In genomic region chr6:6879371-6880325, GRCm38 (mm10) we compare ENCODE assay signal across 13 mouse cellular contexts. TPM values are rescaled to one million over a fixed set of nuclear protein-coding genes. Genes with fewer than 3 reads are reported as not detected.
DNase-seq lines count a peak whose midpoint lies in the region; ATAC-seq and TF ChIP-seq lines count a peak whose summit lies in the region.
"Had no signal": no experiment of that assay in that cellular context is flagged by ENCODE, and none has a peak within 500 bp of the region (broad histone marks: within the 10 kb centered on the region; RNA-seq: fewer than 3 reads in every experiment).

No protein-coding gene starts in this region.

- H3K4me3 ChIP-seq in heart, embryonic 12.5 days: 0 out of 2 replicates have a peak overlapping the region, but pooled peaks have one; percentile 8
- H3K4me3 ChIP-seq in neural tube, embryonic 15.5 days (replicated peaks): no peak overlapping the region; the same call in 1 of the 2 replicates
- peak overlapping the region; percentile 61 for H3K4me3 ChIP-seq in limb, embryonic 10.5 days
- H3K4me3 ChIP-seq in stomach, postnatal 0 days (ENCODE audit: low read depth, low read length): peak overlapping the region; percentile 15; the same call in 1 of the 2 replicates

- H3K4me2 ChIP-seq in heart, embryonic 12.5 days: peak overlapping the region; percentile 30; the same call in 1 of the 2 replicates
- H3K4me2 ChIP-seq in neural tube, embryonic 15.5 days: no peak overlapping the region
- H3K4me2 ChIP-seq in stomach, postnatal 0 days (replicated peaks; ENCODE audit: low read depth): no peak overlapping the region

- H3K27me3 ChIP-seq in heart, embryonic 12.5 days (replicated peaks): peaks cover 82% of the 10 kb centered on the region
- H3K27me3 ChIP-seq in neural tube, embryonic 15.5 days (replicated peaks): peaks cover 91% of the 10 kb centered on the region
- peaks cover 99% of the 10 kb centered on the region for H3K27me3 ChIP-seq in limb, embryonic 10.5 days (ENCODE audit: low read depth, poor library complexity, severe bottlenecking)
- peaks cover 22% of the 10 kb centered on the region; the same call in 1 of the 2 replicates for H3K27me3 ChIP-seq in stomach, postnatal 0 days (ENCODE audit: control insufficient read depth, insufficient read depth, low read length)

- no peak overlapping the region for H3K27ac ChIP-seq in heart, embryonic 12.5 days (ENCODE audit: poor library complexity, severe bottlenecking)
- H3K27ac ChIP-seq in neural tube, embryonic 15.5 days (replicated peaks): no peak overlapping the region
- peak overlapping the region; percentile 27; the same call in 1 of the 2 replicates for H3K27ac ChIP-seq in limb, embryonic 10.5 days
- no peak overlapping the region for H3K27ac ChIP-seq in stomach, postnatal 0 days (replicated peaks)
- H3K27ac ChIP-seq: macrophage had no signal

- H3K9ac ChIP-seq in heart, embryonic 12.5 days: no peak overlapping the region
- no peak overlapping the region for H3K9ac ChIP-seq in neural tube, embryonic 15.5 days (replicated peaks)
- H3K9ac ChIP-seq in stomach, postnatal 0 days (ENCODE audit: low read length): no peak overlapping the region

- H3K36me3 ChIP-seq in heart, embryonic 12.5 days: no peaks in the 10 kb centered on the region
- no peaks in the 10 kb centered on the region for H3K36me3 ChIP-seq in neural tube, embryonic 15.5 days
- H3K36me3 ChIP-seq in limb, embryonic 10.5 days: no peaks in the 10 kb centered on the region
- H3K36me3 ChIP-seq in stomach, postnatal 0 days (ENCODE audit: control insufficient read depth, insufficient read depth, low read length): no peaks in the 10 kb centered on the region

- TF ChIP-seq CTCF in stomach, postnatal 0 days (IDR thresholded peaks at IDR 0.05; ENCODE audit: low read depth): no peak

- no peak for TF ChIP-seq EP300 in stomach, postnatal 0 days (optimal IDR thresholded peaks at IDR 0.05)

- peaks cover 37% of the 10 kb centered on the region for H3K4me1 ChIP-seq in heart, embryonic 12.5 days (replicated peaks)
- H3K4me1 ChIP-seq in neural tube, embryonic 15.5 days: peaks cover 17% of the 10 kb centered on the region
- H3K4me1 ChIP-seq in limb, embryonic 10.5 days: peaks cover 46% of the 10 kb centered on the region
- 0 out of 2 replicates have a peak, but pooled peaks cover 3% of the 10 kb centered on the region for H3K4me1 ChIP-seq in stomach, postnatal 0 days (replicated peaks; ENCODE audit: control insufficient read depth, insufficient read depth)

- 2% methylated on average over 44 of the region's 44 CpGs for WGBS in heart, embryonic 12.5 days
- 3% methylated on average over 44 of the region's 44 CpGs for WGBS in neural tube, embryonic 15.5 days
- WGBS in limb, embryonic 10.5 days: under 1% methylated on average over 44 of the region's 44 CpGs
- WGBS in stomach, postnatal 0 days: 3% methylated on average over 44 of the region's 44 CpGs

- no peak for DNase-seq in heart, adult 8-10 months (ENCODE audit: low spot score)
- DNase-seq in neural tube, embryonic 10.5 days (ENCODE audit: extremely low spot score, low spot score): peak; percentile 70
- peak; percentile 70 for DNase-seq in limb, embryonic 10.5 days (ENCODE audit: low spot score)
- DNase-seq in stomach, postnatal 0 days (ENCODE audit: low spot score): no peak
- no peak for DNase-seq in right cerebral cortex, postnatal 14 days
- DNase-seq in thymus, postnatal 14 days: no peak
- DNase-seq: B cell, adult 2 months; cerebellum, adult 2 months had no signal

- ATAC-seq in heart, embryonic 12.5 days (ENCODE audit: insufficient number of reproducible peaks, low FRiP score): no peak
- no peak for ATAC-seq in neural tube, embryonic 15.5 days (ENCODE audit: low FRiP score)
- no peak for ATAC-seq in stomach, postnatal 0 days (ENCODE audit: low FRiP score, low TSS enrichment)
- ATAC-seq: activated CD4-positive, CD25-positive, alpha-beta regulatory T cell, adult 4 months had no signal

- no peaks in the 10 kb centered on the region for H3K9me3 ChIP-seq in heart, embryonic 12.5 days (replicated peaks)
- H3K9me3 ChIP-seq in neural tube, embryonic 15.5 days (replicated peaks): no peaks in the 10 kb centered on the region
- no peaks in the 10 kb centered on the region for H3K9me3 ChIP-seq in limb, embryonic 10.5 days (replicated peaks)
- H3K9me3 ChIP-seq in stomach, postnatal 0 days (ENCODE audit: control insufficient read depth, low read length): no peaks in the 10 kb centered on the region

RNA-seq across cellular contexts. Expression of gene Dlx5, which starts 2.2 kb away (rescaled TPM):
- 0.98 and 1.5 TPM in 2 replicates for polyA plus RNA-seq in heart, embryonic 12.5 days (2016; fragmentation: Nextera tagmentation; extraction: Ambion mirVana)
- total RNA-seq in heart, adult 8-10 months (2022): under 1 TPM; 0.22 to 0.84 (median 0.31) TPM
- polyA plus RNA-seq in neural tube, embryonic 15.5 days (2015; fragmentation: Nextera tagmentation; extraction: Ambion mirVana): 0.41 and 0.83 TPM in 2 replicates
- polyA plus RNA-seq in limb, embryonic 10.5 days (2016; fragmentation: Nextera tagmentation; extraction: Ambion mirVana): 9.3 and 10.8 TPM in 2 replicates
- 6.2 and 7.1 TPM in 2 replicates for polyA plus RNA-seq in stomach, postnatal 0 days (2015; fragmentation: Nextera tagmentation; extraction: Ambion mirVana)
- total RNA-seq: gastrocnemius, adult 8-10 months had no signal
- polyA plus RNA-seq: activated CD4-positive, CD25-positive, alpha-beta regulatory T cell, adult 4 months; cerebellum, adult 2 months; macrophage had no signal

RNA-seq across cellular contexts. Expression of gene Dlx6, which starts 16.5 kb away (rescaled TPM):
- polyA plus RNA-seq in heart, embryonic 12.5 days (2016; fragmentation: Nextera tagmentation; extraction: Ambion mirVana): 0.14 TPM in 1 of 2 replicates, not detected in the other
- not detected for total RNA-seq in heart, adult 8-10 months (2022)
- polyA plus RNA-seq in neural tube, embryonic 15.5 days (2015; fragmentation: Nextera tagmentation; extraction: Ambion mirVana): 0.41 TPM in 1 of 2 replicates, not detected in the other
- 0.41 and 0.60 TPM in 2 replicates for polyA plus RNA-seq in limb, embryonic 10.5 days (2016; fragmentation: Nextera tagmentation; extraction: Ambion mirVana)
- 0.12 TPM in 1 of 2 replicates, not detected in the other for polyA plus RNA-seq in stomach, postnatal 0 days (2015; fragmentation: Nextera tagmentation; extraction: Ambion mirVana)
- total RNA-seq: gastrocnemius, adult 8-10 months had no signal
- polyA plus RNA-seq: activated CD4-positive, CD25-positive, alpha-beta regulatory T cell, adult 4 months; cerebellum, adult 2 months; macrophage had no signal

Comparison
In these comparisons a context has a peak if more than half of its experiments do, and no peak if none do; other contexts are left out.
1. DNase-seq: peak in neural tube, embryonic 10.5 days (single experiment) and limb, embryonic 10.5 days (single experiment); none in heart, adult 8-10 months (single experiment), stomach, postnatal 0 days (single experiment), right cerebral cortex, postnatal 14 days (single experiment) and thymus, postnatal 14 days (single experiment).